Mouse (Mus musculus): Measurements from ENCODE around the gene Gmcl1.

DNA sequence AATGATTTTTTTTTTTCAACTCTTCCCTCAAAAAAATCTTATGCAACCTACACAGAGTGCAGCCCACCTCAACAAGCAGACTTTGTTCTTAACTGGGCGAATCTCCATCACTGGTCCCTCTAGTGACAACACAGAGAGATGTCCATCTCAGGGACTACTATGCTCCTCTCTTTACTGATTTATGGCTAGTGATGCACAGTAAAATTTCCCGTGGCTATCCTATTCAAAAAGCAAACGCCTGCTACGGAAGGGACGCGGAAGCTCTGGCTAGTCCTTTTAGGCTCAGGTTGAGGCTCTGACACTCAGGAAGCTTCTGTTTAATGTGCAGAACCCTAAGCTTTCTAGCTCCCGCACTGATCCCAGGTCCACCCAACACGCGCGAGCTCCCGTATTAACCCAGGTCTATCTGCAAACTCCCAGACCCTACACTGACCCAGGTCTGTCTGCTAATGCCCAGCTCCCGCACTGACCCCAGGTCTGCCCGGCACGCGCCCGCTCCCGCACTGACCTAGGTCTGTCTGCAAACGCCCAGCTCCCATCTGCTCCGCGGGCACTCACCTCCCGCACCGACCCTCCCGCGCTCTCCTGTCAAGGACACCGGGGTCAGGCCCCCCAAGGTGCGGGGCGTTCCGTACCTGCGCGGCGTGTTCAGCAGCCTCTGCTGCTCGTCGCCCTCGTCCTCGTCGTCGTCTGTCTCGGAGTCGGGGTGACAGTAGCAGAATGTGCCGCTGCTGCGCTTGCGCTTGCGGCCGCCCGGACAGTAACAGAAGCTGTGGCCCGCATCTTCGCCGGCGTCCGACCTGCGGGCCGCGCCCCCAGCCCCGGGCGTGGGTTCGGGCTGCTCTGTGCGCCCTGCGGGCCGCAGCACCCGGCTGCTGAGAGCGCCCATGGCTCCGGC is 658 bp downstream of the Gmcl1 start:
- TF ChIP-seq POLR2A (IDR thresholded peaks at IDR 0.05; ENCODE audit: borderline replicate concordance, extremely low read depth, insufficient read depth, insufficient read length, poor library complexity, severe bottlenecking) = no peak
- TF ChIP-seq CTCF (IDR thresholded peaks at IDR 0.05; ENCODE audit: borderline replicate concordance, extremely low read depth, insufficient read depth, insufficient read length) = no peak

Measured in brain, embryonic 14.5 days (tissue).